Mouse (Mus musculus): ENCODE measurements around the gene Mfsd13b. TPM values are rescaled to one million over a fixed set of nuclear protein-coding genes. Genes with fewer than 3 reads are reported as not detected.

Gene Mfsd13b
- polyA plus RNA-seq, 1 experiment from 2014 or later = 0.37 TPM

GRCm38 (mm10) chr7:121033856-121034652 is 51.7 kb downstream of the Mfsd13b start, which contains the start of gene Mettl9:
Mettl9 (plus strand) TSS chr7:121034445.
- Histone ChIP-seq H3K4me1 (peaks cover 32% of the 10 kb centered on the region), H3K36me3 (replicated peaks) (peaks cover 9% of the 10 kb centered on the region), H3K27ac (peak within 1 kb of the TSS; percentile 98), H3K4me3 (peak within 1 kb of the TSS; percentile 92), H3K27me3 (ENCODE audit: poor library complexity, severe bottlenecking) (peaks cover 23% of the 10 kb centered on the region), H3K9me3 (no peaks in the 10 kb centered on the region)
- WGBS = 3% methylated on average over 43 of the region's 43 CpGs
- peak; percentile 96 for DNase-seq (ENCODE audit: extremely low spot score, low spot score)

GRCm38 (mm10) chr7:121034701-121035141 is 52.4 kb downstream of the Mfsd13b start:
- H3K36me3 ChIP-seq (replicated peaks) = peaks cover 9% of the 10 kb centered on the region
- peaks cover 32% of the 10 kb centered on the region for H3K4me1 ChIP-seq
- H3K27ac ChIP-seq = peak overlapping the region; percentile 98
- peaks cover 23% of the 10 kb centered on the region for H3K27me3 ChIP-seq (ENCODE audit: poor library complexity, severe bottlenecking)
- no peaks in the 10 kb centered on the region for H3K9me3 ChIP-seq
- no peak for DNase-seq (ENCODE audit: extremely low spot score, low spot score)
- H3K4me3 ChIP-seq = peak overlapping the region; percentile 92
- 0% methylated on average over 58 of the region's 63 CpGs for WGBS

GRCm38 (mm10) chr7:121035161-121035721 is 52.9 kb downstream of the Mfsd13b start:
- peak overlapping the region; percentile 98 for H3K27ac ChIP-seq
- H3K36me3 ChIP-seq (replicated peaks) = peaks cover 9% of the 10 kb centered on the region
- peaks cover 32% of the 10 kb centered on the region for H3K4me1 ChIP-seq
- peak overlapping the region; percentile 92 for H3K4me3 ChIP-seq
- peaks cover 21% of the 10 kb centered on the region for H3K27me3 ChIP-seq (ENCODE audit: poor library complexity, severe bottlenecking)
- H3K9me3 ChIP-seq = no peaks in the 10 kb centered on the region
- under 1% methylated on average over 24 of the region's 24 CpGs for WGBS
- DNase-seq (ENCODE audit: extremely low spot score, low spot score) = peak; percentile 57

GRCm38 (mm10) chr7:121040595-121040994 is 58.3 kb downstream of the Mfsd13b start:
- Histone ChIP-seq H3K4me1 (peaks cover 27% of the 10 kb centered on the region), H3K27ac (no peak overlapping the region), H3K9me3 (peaks cover 7% of the 10 kb centered on the region; the same call in 1 of the 2 replicates), H3K27me3 (ENCODE audit: poor library complexity, severe bottlenecking) (no peaks in the 10 kb centered on the region), H3K36me3 (replicated peaks) (peaks cover 16% of the 10 kb centered on the region), H3K4me3 (no peak overlapping the region)
- WGBS = 94% methylated on average over 4 of the region's 4 CpGs
- no peak for DNase-seq (ENCODE audit: extremely low spot score, low spot score)

- Histone ChIP-seq H3K27me3 (ENCODE audit: poor library complexity, severe bottlenecking) (no peaks in the 10 kb centered on the region), H3K4me1 (peaks cover 13% of the 10 kb centered on the region), H3K9me3 (peaks cover 7% of the 10 kb centered on the region; the same call in 1 of the 2 replicates), H3K36me3 (replicated peaks) (peaks cover 7% of the 10 kb centered on the region), H3K27ac (no peak overlapping the region), H3K4me3 (no peak overlapping the region)
- 91% methylated on average over 1 of the region's 1 CpGs for WGBS
- no peak for DNase-seq (ENCODE audit: extremely low spot score, low spot score)
These were observed 59.7 kb downstream of the Mfsd13b start for GRCm38 (mm10) chr7:121041989-121042388.

GRCm38 (mm10) chr7:121043004-121043403 is 60.7 kb downstream of the Mfsd13b start:
- peaks cover 7% of the 10 kb centered on the region; the same call in 1 of the 2 replicates for H3K9me3 ChIP-seq
- peaks cover 8% of the 10 kb centered on the region for H3K36me3 ChIP-seq (replicated peaks)
- peaks cover 3% of the 10 kb centered on the region for H3K4me1 ChIP-seq
- no peak for DNase-seq (ENCODE audit: extremely low spot score, low spot score)
- H3K4me3 ChIP-seq = no peak overlapping the region
- no peaks in the 10 kb centered on the region for H3K27me3 ChIP-seq (ENCODE audit: poor library complexity, severe bottlenecking)
- no peak overlapping the region for H3K27ac ChIP-seq
- WGBS = 95% methylated on average over 3 of the region's 3 CpGs

GRCm38 (mm10) chr7:121043510-121043909 is 61.2 kb downstream of the Mfsd13b start:
- no peak overlapping the region for H3K27ac ChIP-seq
- 94% methylated on average over 1 of the region's 1 CpGs for WGBS
- H3K36me3 ChIP-seq (replicated peaks) = peaks cover 13% of the 10 kb centered on the region
- H3K4me3 ChIP-seq = no peak overlapping the region
- no peak for DNase-seq (ENCODE audit: extremely low spot score, low spot score)
- H3K9me3 ChIP-seq = peaks cover 7% of the 10 kb centered on the region; the same call in 1 of the 2 replicates
- no peaks in the 10 kb centered on the region; the same call in 1 of the 2 replicates for H3K4me1 ChIP-seq
- no peaks in the 10 kb centered on the region for H3K27me3 ChIP-seq (ENCODE audit: poor library complexity, severe bottlenecking)

GRCm38 (mm10) chr7:121044251-121044650 is 61.9 kb downstream of the Mfsd13b start:
- no peak for DNase-seq (ENCODE audit: extremely low spot score, low spot score)
- H3K4me1 ChIP-seq = no peaks in the 10 kb centered on the region
- no peaks in the 10 kb centered on the region for H3K27me3 ChIP-seq (ENCODE audit: poor library complexity, severe bottlenecking)
- H3K9me3 ChIP-seq = peaks cover 7% of the 10 kb centered on the region; the same call in 1 of the 2 replicates
- H3K36me3 ChIP-seq (replicated peaks) = peaks cover 20% of the 10 kb centered on the region
- H3K4me3 ChIP-seq = no peak overlapping the region
- WGBS = 86% methylated on average over 1 of the region's 1 CpGs
- H3K27ac ChIP-seq = no peak overlapping the region

GRCm38 (mm10) chr7:121045671-121046453 is 63.6 kb downstream of the Mfsd13b start:
- Histone ChIP-seq H3K4me3 (no peak overlapping the region), H3K4me1 (no peaks in the 10 kb centered on the region), H3K27me3 (ENCODE audit: poor library complexity, severe bottlenecking) (no peaks in the 10 kb centered on the region), H3K27ac (no peak overlapping the region), H3K36me3 (replicated peaks) (peaks cover 36% of the 10 kb centered on the region), H3K9me3 (peaks cover 7% of the 10 kb centered on the region; the same call in 1 of the 2 replicates)
- WGBS = 95% methylated on average over 6 of the region's 6 CpGs
- DNase-seq (ENCODE audit: extremely low spot score, low spot score) = no peak

GRCm38 (mm10) chr7:121047624-121048023 is 65.3 kb downstream of the Mfsd13b start:
- 95% methylated on average over 2 of the region's 2 CpGs for WGBS
- no peak for DNase-seq (ENCODE audit: extremely low spot score, low spot score)
- H3K27me3 ChIP-seq (ENCODE audit: poor library complexity, severe bottlenecking) = no peaks in the 10 kb centered on the region
- peaks cover 7% of the 10 kb centered on the region; the same call in 1 of the 2 replicates for H3K9me3 ChIP-seq
- no peak overlapping the region for H3K27ac ChIP-seq
- H3K4me3 ChIP-seq = no peak overlapping the region
- peaks cover 54% of the 10 kb centered on the region for H3K36me3 ChIP-seq (replicated peaks)
- no peaks in the 10 kb centered on the region for H3K4me1 ChIP-seq

GRCm38 (mm10) chr7:121053071-121053470 is 70.8 kb downstream of the Mfsd13b start:
- Histone ChIP-seq H3K9me3 (no peaks in the 10 kb centered on the region), H3K36me3 (replicated peaks) (peaks cover 100% of the 10 kb centered on the region), H3K27ac (no peak overlapping the region), H3K27me3 (ENCODE audit: poor library complexity, severe bottlenecking) (no peaks in the 10 kb centered on the region), H3K4me1 (no peaks in the 10 kb centered on the region), H3K4me3 (no peak overlapping the region)
- DNase-seq (ENCODE audit: extremely low spot score, low spot score) = no peak
- 90% methylated on average over 4 of the region's 4 CpGs for WGBS

GRCm38 (mm10) chr7:121059477-121060218 is 77.3 kb downstream of the Mfsd13b start:
- H3K27me3 ChIP-seq (ENCODE audit: poor library complexity, severe bottlenecking) = no peaks in the 10 kb centered on the region
- no peaks in the 10 kb centered on the region for H3K9me3 ChIP-seq
- H3K36me3 ChIP-seq (replicated peaks) = peaks cover 66% of the 10 kb centered on the region
- H3K27ac ChIP-seq = no peak overlapping the region
- H3K4me3 ChIP-seq = no peak overlapping the region
- DNase-seq (ENCODE audit: extremely low spot score, low spot score) = no peak
- no peaks in the 10 kb centered on the region for H3K4me1 ChIP-seq
- WGBS = 76% methylated on average over 6 of the region's 6 CpGs
